Mouse (Mus musculus) inflammation-experienced regulatory T-cells (primary cell): ENCODE measurements around the gene Cd180. TPM values are rescaled to one million over a fixed set of nuclear protein-coding genes. Genes with fewer than 3 reads are reported as not detected.

Experiments used
- polyA plus RNA-seq, 2 experiments: library from polyadenylated mRNA; unstranded; fragments of 100-300 nt; shearing (Covaris generic); gene quantifications; one replicate each; pipeline ENCODE4 v1.2.1; 2017

Gene Cd180
- 1 to 10 TPM in 1 of 2 experiments, under 1 TPM in 1; 0.81 to 5.9 TPM for polyA plus RNA-seq

DNA sequence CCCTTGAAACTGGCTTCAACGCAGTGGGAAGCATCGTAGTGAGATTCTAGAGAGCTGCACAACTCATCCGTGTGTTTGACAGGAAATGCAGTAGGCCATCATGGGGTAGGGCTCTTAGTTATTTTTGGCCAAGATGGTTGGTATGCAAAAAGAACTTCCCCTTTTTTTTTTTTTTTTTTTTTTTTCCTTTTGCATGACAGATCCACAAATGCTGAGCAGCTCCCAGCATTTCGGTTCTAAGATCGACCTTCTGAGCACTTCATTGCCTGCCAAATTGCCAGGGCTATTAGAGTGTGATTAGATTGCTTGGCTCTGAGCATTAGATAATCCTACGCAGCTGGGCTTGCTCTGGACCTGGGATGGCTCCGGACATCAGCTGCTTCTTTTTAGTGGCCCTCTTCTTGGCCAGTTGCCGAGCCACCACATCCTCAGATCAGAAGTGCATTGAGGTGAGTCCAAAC is at the start of gene Cd180:
Gene Cd180, plus strand, starts transcription at position 218 of the 461 bp plus-strand sequence.

